Mouse (Mus musculus) midbrain, embryonic 15.5 days (tissue): ENCODE measurements around the gene Gse1. TPM values are rescaled to one million over a fixed set of nuclear protein-coding genes. Genes with fewer than 3 reads are reported as not detected.

Experiments used
- ATAC-seq: fragments of 200-750 bp; cut with Nextera tagmentation; replicated peaks from 2 replicates; pipeline ENCODE4 v1.8.0; 2017; ENCODE audit warnings: moderate TSS enrichment
- H3K27ac ChIP-seq: fragments of 300-500 bp; sonication (generic); 2 replicates; pipeline ENCODE4 v1.5.1; 2015; ENCODE audit warnings: mild to moderate bottlenecking, inconsistent platforms
- H3K27me3 ChIP-seq: fragments of 300-500 bp; sonication (generic); replicated peaks from 2 replicates; pipeline ENCODE4 v1.6.1; 2015; ENCODE audit warnings: inconsistent platforms
- H3K36me3 ChIP-seq: fragments of 300-500 bp; sonication (generic); replicated peaks from 2 replicates; pipeline ENCODE4 v1.6.1; 2015; ENCODE audit warnings: inconsistent platforms
- H3K4me1 ChIP-seq: fragments of 300-500 bp; sonication (generic); 2 replicates; pipeline ENCODE4 v1.6.1; 2015; ENCODE audit warnings: inconsistent platforms
- H3K4me2 ChIP-seq: fragments of 300-500 bp; sonication (generic); 2 replicates; pipeline ENCODE4 v1.6.1; 2015; ENCODE audit warnings: inconsistent platforms, mild to moderate bottlenecking, moderate library complexity
- H3K4me3 ChIP-seq: fragments of 300-500 bp; sonication (generic); 2 replicates; pipeline ENCODE4 v1.5.1; 2015; ENCODE audit warnings: mild to moderate bottlenecking, inconsistent platforms
- H3K9ac ChIP-seq: fragments of 300-500 bp; sonication (generic); 2 replicates; pipeline ENCODE4 v1.6.1; 2015; ENCODE audit warnings: mild to moderate bottlenecking, inconsistent platforms
- H3K9me3 ChIP-seq: fragments of 300-500 bp; sonication (generic); 2 replicates; pipeline ENCODE4 v1.6.1; 2016; ENCODE audit warnings: inconsistent platforms
- WGBS: fragments of 180-500 bp; shearing (Covaris S2); methylation state at CpG from one replicate; pipeline ENCODE4 v1.1.7; 2015; ENCODE audit warnings: mixed read lengths; 5-methylcytosine and 5-hydroxymethylcytosine counted together
- polyA plus RNA-seq: library from polyadenylated mRNA; unstranded; fragments of >200 nt; fragmentation: Nextera tagmentation; extraction: Ambion mirVana; gene quantifications from 2 replicates; pipeline ENCODE4 v1.2.1, GENCODE M21; 2015

Gene Gse1
- polyA plus RNA-seq, 1 experiment from 2014 or later, result 21.2 TPM

DNA sequence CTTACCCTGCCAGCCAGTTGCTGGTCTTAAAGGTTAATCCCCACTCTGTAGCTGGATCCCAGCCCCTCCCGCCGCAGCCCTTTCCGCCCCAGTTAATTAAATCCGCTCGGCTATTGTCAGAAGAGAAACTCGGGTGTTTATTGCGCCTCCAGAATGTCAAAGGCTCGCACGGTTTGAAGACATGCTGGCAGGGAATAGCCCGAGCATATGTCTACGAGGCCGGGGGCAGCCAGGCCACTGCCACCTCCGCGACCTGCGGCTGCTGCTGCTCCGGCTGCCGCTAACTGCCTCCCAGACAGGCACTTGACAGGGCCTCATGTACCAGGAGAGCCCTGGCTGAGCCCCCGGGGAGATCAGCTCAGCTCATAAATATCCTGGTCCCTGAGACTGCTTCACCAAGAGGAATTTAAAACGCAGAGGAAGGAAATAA lies 276.8 kb downstream of the Gse1 start:
- Histone ChIP-seq H3K27ac (peak overlapping the region; percentile 84), H3K9me3 (no peaks in the 10 kb centered on the region), H3K36me3 (no peaks in the 10 kb centered on the region), H3K4me1 (peaks cover 95% of the 10 kb centered on the region), H3K9ac (peak overlapping the region; percentile 23), H3K27me3 (no peaks in the 10 kb centered on the region), H3K4me3 (peak overlapping the region; percentile 24), H3K4me2 (peak overlapping the region; percentile 55)
- 2% methylated on average over 19 of the region's 19 CpGs for WGBS
- ATAC-seq, result peak; percentile 10; the same call in 1 of the 2 replicates

DNA sequence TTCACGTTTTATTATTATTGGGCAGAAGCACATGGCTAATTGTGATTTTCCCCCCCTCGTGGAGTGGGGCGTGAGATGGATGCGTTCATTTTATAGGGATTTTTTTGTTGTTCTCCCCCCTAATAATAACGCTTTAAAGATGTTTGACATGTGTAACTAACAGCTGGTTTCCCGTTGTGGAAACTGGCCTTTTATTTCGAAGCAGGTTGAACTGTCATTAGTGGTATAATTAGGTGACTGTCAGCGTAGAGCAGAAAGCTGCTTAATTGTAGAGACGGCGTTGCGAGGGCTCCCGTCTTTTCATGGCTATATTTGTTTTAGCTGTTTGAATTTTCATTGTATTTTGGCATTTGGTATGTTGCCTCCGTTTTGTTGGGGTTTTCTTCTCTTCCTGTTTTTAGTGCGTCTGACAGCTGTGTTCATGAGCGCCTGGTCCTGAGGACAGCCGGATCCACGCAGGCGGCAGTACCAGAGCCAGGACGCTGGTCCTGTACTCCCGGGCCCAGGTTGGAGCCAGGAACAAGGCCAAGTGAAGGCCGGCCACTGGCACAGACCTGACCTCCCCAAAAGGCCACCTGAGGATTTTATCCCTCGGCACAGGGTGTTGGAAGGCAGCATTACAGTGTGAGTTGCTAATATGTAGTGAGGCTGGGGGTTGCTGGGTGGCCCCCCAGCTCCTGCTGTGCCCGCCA lies 277.5 kb downstream of the Gse1 start:
- no peak for ATAC-seq
- Histone ChIP-seq H3K9me3 (no peaks in the 10 kb centered on the region), H3K4me2 (peak overlapping the region; percentile 55), H3K4me1 (peaks cover 95% of the 10 kb centered on the region), H3K4me3 (peak overlapping the region; percentile 24), H3K27ac (peak overlapping the region; percentile 84), H3K9ac (peak overlapping the region; percentile 23; the same call in 1 of the 2 replicates), H3K36me3 (no peaks in the 10 kb centered on the region), H3K27me3 (no peaks in the 10 kb centered on the region)
- 10% methylated on average over 23 of the region's 23 CpGs for WGBS

DNA sequence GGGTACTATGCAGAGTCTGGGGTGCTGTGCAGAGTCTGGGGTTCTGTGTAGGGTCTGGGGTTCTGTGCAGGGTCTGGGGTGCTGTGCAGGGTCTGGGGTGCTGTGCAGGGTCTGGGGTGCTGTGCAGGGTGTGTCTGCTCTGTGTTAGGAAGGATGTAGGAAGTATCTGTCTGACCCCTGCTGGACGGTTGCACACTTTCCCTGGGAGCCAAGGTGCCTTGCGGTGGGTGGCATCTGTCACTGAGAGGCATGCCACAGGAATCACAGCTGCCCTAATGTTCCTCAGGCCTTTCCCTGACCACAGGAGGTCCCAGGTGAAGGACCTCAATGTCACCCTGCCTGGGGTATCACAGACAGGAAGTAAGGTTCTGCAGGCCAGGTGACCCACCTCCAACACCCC lies 278.3 kb downstream of the Gse1 start:
- no peak overlapping the region for H3K27ac ChIP-seq

DNA sequence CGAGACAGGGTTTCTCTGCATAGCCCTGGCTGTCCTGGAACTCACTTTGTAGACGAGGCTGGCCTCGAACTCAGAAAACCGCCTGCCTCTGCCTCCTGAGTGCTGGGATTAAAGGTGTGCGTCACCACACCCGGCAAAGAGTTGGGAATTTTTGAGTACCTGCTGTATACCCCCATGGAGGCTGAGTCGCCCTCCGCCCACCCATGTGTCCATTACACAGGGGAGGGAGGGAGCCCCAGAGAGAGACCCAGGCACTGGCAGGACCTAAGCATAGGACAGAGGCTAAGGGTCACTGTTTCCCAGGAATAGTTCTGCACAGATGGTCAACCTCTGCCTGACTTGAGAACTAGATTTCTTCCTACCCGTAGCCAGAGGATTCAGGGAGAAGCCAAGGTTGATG lies 279.0 kb downstream of the Gse1 start:
- no peaks in the 10 kb centered on the region for H3K36me3 ChIP-seq
- ATAC-seq, result no peak
- no peak overlapping the region for H3K4me3 ChIP-seq
- H3K4me1 ChIP-seq, result peaks cover 97% of the 10 kb centered on the region
- 89% methylated on average over 9 of the region's 9 CpGs for WGBS
- H3K27ac ChIP-seq, result no peak overlapping the region
- no peaks in the 10 kb centered on the region for H3K9me3 ChIP-seq
- H3K4me2 ChIP-seq, result no peak overlapping the region
- H3K9ac ChIP-seq, result no peak overlapping the region
- no peaks in the 10 kb centered on the region for H3K27me3 ChIP-seq

More for the DNA sequence above, 278.3 kb downstream of the Gse1 start:
- Histone ChIP-seq H3K27me3 (no peaks in the 10 kb centered on the region), H3K4me2 (0 out of 2 replicates have a peak overlapping the region, but pooled peaks have one; percentile 55), H3K36me3 (no peaks in the 10 kb centered on the region), H3K9ac (no peak overlapping the region), H3K9me3 (no peaks in the 10 kb centered on the region), H3K4me3 (no peak overlapping the region), H3K4me1 (peaks cover 95% of the 10 kb centered on the region)
- WGBS, result 47% methylated on average over 2 of the region's 2 CpGs
- no peak for ATAC-seq

DNA sequence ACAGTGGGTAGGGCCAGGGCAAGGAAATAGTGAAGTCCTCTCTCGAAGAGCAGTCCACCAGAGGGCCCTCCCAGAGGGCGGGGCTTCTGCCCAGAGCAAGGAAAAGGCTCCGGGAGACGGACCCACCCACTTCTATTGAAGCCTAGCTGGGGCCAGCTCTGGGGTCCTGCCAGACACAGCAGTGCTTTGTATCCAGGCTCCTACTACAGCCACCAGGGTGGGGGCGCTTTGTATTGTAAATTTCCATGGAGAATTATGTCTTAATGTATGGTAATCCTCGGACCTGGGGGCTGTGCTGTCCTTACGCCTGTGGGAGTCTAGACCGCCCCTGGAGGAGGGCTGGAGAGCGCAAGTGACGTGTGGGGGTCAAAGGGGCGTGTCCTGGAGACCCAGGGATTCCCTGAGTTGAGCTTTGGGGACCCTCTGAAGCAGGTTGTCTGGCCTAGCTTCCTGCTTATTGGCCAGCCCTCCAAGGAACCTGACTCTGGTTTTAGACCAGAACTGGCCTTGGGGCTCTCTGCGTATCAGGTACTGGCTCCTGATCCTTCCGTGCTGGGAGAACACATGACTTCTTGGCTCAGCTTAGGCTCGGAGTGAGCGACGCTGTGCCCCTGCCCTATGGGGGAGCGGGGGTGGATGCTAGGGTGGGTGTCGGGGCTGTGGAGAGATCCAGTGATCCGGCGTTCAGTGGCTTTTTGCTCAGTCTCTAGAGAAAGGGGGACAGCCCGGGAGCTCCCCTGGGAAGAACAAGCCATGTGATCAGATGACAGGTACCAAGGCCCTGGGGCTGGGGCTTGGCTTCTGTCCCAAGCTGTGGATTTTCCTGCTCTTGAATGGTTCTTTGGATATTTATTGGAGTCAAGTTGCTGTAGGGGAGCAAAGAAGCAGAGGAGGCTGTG lies 281.1 kb downstream of the Gse1 start:
- WGBS, result 4% methylated on average over 21 of the region's 21 CpGs
- Histone ChIP-seq H3K9me3 (no peaks in the 10 kb centered on the region), H3K27me3 (no peaks in the 10 kb centered on the region), H3K36me3 (no peaks in the 10 kb centered on the region), H3K4me1 (peaks cover 99% of the 10 kb centered on the region), H3K27ac (peak overlapping the region; percentile 53), H3K4me2 (peak overlapping the region; percentile 28), H3K4me3 (no peak overlapping the region), H3K9ac (no peak overlapping the region)
- peak; percentile 48 for ATAC-seq

DNA sequence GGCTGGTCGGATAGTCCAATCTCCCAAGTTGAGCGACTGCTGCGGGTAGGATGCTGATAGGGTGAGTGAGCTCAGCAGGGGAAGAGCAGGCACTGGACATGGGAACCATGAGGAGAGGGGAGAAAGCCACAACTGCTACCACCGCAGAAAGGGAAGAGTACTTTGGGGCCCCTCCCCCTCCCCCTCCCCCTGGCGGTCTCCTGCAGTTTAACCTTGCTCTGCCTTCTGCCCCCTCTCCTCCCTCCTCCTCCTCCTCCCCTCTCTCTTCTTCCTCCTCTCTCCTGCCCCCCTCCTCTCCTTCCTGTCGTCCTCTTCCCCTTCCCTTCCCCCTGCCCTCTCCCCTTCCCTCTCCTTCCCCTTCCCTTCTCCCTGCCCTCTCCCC lies 281.8 kb downstream of the Gse1 start:
- peaks cover 99% of the 10 kb centered on the region for H3K4me1 ChIP-seq
- H3K4me2 ChIP-seq, result 0 out of 2 replicates have a peak overlapping the region, but pooled peaks have one; percentile 28
- WGBS, result 18% methylated on average over 5 of the region's 6 CpGs
- no peak for ATAC-seq
- H3K4me3 ChIP-seq, result no peak overlapping the region
- H3K9me3 ChIP-seq, result no peaks in the 10 kb centered on the region
- H3K27ac ChIP-seq, result peak overlapping the region; percentile 53
- H3K9ac ChIP-seq, result no peak overlapping the region
- no peaks in the 10 kb centered on the region for H3K27me3 ChIP-seq
- no peaks in the 10 kb centered on the region for H3K36me3 ChIP-seq

DNA sequence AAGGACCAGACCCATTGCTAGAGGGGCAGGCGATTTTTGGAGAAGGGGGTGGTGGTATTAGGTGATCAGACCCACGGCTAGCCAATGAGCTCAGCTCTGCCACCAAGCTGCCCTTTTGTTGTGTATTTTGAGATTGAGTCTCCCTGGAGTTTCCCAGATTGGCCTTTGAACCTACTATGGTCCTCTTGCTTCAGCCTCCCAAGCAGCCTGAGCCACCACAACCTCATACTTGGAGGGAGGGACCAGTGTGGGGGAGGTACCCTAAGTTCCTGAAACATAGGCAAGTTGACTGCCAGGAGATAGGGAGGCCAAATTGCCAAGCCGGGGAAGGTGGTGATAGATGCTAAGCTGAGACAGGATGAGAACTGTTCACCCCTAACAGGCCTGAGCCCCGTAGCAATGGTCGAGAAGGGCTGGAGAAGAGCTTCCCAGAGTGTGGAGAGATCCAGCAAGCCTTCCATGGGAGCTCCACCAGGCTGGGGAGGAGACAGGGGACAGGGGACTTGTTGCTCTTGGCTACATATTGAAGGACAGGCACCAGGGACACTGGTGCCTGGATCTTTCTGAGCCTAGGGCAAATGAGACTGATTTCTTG lies 282.7 kb downstream of the Gse1 start:
- H3K9me3 ChIP-seq, result no peaks in the 10 kb centered on the region
- peaks cover 97% of the 10 kb centered on the region for H3K4me1 ChIP-seq
- WGBS, result 22% methylated on average over 5 of the region's 5 CpGs
- no peak for ATAC-seq
- peak overlapping the region; percentile 7; the same call in 1 of the 2 replicates for H3K9ac ChIP-seq
- H3K4me2 ChIP-seq, result no peak overlapping the region
- no peaks in the 10 kb centered on the region for H3K36me3 ChIP-seq
- no peaks in the 10 kb centered on the region for H3K27me3 ChIP-seq
- no peak overlapping the region for H3K27ac ChIP-seq
- no peak overlapping the region for H3K4me3 ChIP-seq

DNA sequence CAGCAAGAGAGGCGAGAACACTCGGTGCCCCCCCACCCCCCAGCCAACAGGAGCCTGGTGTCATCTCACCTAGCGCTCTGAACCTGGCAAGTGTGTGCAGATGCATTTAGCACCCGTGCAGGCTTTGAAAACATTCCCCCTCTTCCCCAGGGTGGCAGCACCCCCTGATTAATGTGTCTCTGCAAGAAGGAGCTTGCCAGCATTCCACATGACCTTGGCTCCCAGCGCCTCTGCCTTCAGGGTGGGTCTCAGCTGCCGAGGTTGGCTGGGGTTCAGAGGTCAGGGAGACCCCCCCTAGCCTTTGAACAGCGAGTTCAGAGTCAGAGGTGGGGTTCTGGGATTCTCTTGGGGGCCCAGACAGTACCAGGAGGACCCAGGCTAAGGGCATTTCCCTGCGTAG lies 283.5 kb downstream of the Gse1 start:
- Histone ChIP-seq H3K27me3 (no peaks in the 10 kb centered on the region), H3K4me3 (no peak overlapping the region), H3K36me3 (no peaks in the 10 kb centered on the region), H3K9me3 (no peaks in the 10 kb centered on the region), H3K4me1 (peaks cover 97% of the 10 kb centered on the region), H3K27ac (peak overlapping the region; percentile 39), H3K9ac (no peak overlapping the region; the same call in 1 of the 2 replicates), H3K4me2 (peak overlapping the region; percentile 15; the same call in 1 of the 2 replicates)
- 40% methylated on average over 8 of the region's 8 CpGs for WGBS
- no peak for ATAC-seq

DNA sequence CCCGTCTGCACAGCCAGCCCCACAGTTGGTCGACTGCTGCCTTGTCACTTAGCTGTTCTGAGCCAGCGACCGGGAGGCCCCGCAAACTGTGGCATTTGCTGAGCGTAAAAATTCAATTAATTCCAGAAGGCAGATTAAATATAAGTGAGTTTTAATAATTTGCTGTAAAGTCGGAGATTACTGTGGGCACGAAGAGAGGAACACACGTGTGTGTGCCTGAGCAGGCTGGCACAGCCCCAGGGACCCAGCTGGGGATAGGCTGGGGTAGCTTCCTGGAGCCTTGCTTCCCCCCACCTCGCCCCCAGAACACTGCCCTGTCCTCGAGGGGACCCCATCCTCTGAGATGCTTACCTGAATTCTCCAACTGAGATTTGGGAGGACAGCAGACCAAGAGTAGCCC lies 284.1 kb downstream of the Gse1 start:
- Histone ChIP-seq H3K27me3 (no peaks in the 10 kb centered on the region), H3K9me3 (no peaks in the 10 kb centered on the region), H3K4me2 (peak overlapping the region; percentile 15; the same call in 1 of the 2 replicates), H3K4me3 (no peak overlapping the region), H3K9ac (no peak overlapping the region), H3K4me1 (peaks cover 97% of the 10 kb centered on the region), H3K27ac (peak overlapping the region; percentile 39), H3K36me3 (no peaks in the 10 kb centered on the region)
- 24% methylated on average over 11 of the region's 11 CpGs for WGBS
- no peak for ATAC-seq

DNA sequence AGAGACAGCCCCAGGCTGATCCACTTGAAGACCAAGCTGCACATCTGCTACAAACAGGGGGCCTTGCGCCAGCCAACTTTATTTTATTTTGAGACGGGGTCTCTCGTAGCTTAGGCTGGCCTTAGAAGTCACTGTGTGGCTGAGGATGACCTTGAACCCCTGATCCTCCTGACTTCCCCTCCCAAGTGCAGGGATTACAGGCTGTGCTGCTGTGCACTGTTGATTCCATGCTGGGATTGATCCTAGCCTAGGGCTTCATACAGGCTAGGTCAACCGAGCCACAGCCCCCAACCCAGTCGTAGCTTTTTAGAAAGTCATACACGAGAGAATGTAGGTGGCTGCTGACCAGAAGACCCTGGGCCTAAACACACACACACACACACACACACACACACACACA lies 284.9 kb downstream of the Gse1 start:
- ATAC-seq, result no peak
- H3K27me3 ChIP-seq, result no peaks in the 10 kb centered on the region
- no peaks in the 10 kb centered on the region for H3K36me3 ChIP-seq
- H3K27ac ChIP-seq, result peak overlapping the region; percentile 86
- H3K4me2 ChIP-seq, result peak overlapping the region; percentile 36; the same call in 1 of the 2 replicates
- no peak overlapping the region for H3K4me3 ChIP-seq
- 33% methylated on average over 6 of the region's 6 CpGs for WGBS
- no peaks in the 10 kb centered on the region for H3K9me3 ChIP-seq
- peaks cover 97% of the 10 kb centered on the region for H3K4me1 ChIP-seq
- no peak overlapping the region for H3K9ac ChIP-seq

DNA sequence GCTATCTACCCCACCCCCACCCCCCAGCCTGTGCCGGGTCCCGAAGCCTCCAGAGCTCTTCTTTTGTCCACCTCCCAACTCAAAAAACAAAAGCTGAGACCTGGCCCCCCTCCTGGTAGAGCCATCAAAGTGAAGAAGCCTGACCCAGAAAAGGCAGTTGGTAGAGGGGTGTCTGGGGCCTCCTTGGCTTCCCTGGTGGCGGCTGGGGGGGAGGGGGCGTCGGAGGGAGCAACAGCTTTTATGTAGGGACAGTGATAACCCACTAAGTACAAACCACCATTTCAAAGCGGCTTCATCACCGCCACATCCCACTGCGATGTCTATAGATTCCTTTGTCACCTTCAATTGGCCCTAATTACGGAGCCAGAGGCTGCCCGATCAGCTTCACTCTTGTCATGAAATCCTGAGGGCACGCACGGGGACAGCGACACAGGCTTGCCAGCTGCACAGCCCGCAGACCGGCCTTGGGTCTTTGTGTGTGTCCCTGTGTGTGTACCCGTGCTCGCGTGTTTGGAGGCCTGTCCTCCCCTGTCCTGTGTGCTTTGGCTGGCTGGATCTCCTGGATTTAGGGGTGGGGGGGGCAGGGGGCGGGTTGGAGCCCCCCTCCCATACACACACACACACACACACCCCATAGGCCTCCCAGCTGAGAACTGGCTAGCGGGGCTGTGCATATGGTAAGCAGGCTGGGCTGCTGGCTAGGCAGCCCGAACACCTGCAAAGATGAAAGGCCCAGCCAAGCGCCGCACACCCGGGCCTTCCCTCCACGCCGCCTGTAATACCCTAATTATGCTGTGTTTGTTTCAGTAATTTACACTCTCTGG lies 285.6 kb downstream of the Gse1 start:
- Histone ChIP-seq H3K27ac (peak overlapping the region; percentile 86), H3K9ac (peak overlapping the region; percentile 9; the same call in 1 of the 2 replicates), H3K4me1 (peaks cover 97% of the 10 kb centered on the region), H3K36me3 (no peaks in the 10 kb centered on the region), H3K9me3 (no peaks in the 10 kb centered on the region), H3K4me2 (peak overlapping the region; percentile 36), H3K27me3 (no peaks in the 10 kb centered on the region), H3K4me3 (no peak overlapping the region)
- WGBS, result 5% methylated on average over 26 of the region's 26 CpGs
- ATAC-seq, result peak; percentile 47
